Mouse (Mus musculus): ENCODE measurements at regions not wholly inside any gene's neighbourhood (a gene's known extent, or its start where the extent isn't known, plus 50 kb on each side); places are given as distances from the start of the nearest gene placed in this dataset.
"Not testable (repeated sequence)": the region's sequence is repeated elsewhere in the genome, so short reads cannot be mapped to it uniquely, and the experiment has no call there.

DNA sequence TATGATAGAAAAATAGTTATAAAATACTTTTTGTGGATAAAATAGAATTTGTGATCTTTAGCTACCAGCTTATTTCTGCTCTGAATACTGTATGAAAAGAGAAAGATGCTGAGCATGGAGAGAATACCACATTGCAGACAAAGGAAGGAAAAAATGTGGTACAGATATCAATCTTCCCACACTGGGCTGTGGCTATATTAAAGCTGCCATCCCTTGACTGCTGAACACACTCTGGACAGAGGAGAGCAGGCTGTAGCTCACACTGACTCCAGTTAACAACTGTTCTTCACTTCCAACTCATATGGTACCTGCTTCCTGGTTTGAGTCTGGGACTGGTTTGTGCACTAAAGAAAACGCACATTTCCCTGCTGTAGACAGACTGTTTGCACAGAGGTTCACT is 76.7 kb upstream of the Try4 start:
- DNase-seq, result no peak

- no peak for DNase-seq
These were observed 83.7 kb upstream of the Try4 start for GRCm38 (mm10) chr6:41218415-41218814.

DNA sequence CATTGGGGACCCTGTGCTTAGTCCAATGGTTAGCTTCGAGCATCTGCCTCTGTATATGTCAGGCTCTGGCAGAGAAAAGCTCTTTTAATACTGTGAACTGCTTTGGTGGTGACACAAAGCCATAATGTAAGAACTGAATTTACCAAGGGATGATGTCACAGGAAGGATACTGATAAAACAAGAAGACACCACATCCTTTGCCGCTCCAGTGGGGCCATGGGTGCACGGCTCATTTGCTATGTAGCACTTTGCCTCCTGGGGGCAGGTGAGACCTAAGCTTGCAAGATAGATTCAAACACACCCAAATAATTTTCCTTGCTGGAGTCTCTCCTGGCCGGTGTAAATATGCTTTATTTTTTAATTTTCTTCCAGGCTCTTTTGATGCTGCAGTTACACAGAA is 86.2 kb upstream of the Try4 start:
- DNase-seq, result no peak

DNA sequence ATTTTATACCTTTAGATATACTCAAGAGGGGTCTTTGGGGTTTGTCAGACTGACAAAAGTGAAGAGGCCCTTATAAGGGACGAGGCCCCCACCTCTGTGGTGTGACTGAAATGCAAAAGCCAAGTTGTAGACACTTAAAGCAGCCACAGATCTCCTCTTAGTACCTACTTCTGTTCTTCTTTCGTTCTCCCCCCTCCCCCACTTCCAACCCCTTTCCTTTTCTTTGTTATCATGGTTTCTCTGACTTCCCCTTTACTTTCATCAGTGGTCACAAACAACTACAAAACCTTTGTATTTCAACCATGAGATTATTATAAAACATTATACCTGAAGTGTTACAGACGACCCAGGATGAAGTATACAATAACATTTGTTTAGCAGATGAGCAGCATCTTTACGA is 96.2 kb upstream of the Try4 start:
- DNase-seq, result no peak

DNA sequence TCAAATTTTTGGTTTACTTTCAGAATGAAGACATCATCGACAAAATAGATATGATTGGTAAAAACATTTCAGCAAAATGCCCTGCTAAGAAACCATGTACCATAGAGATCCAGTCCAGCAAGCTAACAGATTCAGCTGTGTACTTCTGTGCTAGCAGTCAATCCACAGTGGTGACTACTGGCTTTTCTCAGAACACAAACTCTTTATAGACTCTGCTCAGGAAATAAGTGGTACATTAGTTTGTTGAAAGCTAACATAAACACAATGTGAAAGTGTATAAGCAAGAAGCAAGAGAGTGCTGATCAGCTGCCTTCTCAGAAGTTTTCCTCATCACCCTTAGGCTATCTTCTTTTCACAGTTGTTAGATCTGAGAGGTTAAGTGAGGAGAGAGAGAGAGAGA is 99.2 kb upstream of the Try4 start:
- no peak for DNase-seq

GRCm38 (mm10) chr6:41202302-41202701 is 99.8 kb upstream of the Try4 start:
- no peak for DNase-seq

GRCm38 (mm10) chr6:41194464-41194863 is 107.6 kb upstream of the Try4 start:
- no peak for DNase-seq

DNA sequence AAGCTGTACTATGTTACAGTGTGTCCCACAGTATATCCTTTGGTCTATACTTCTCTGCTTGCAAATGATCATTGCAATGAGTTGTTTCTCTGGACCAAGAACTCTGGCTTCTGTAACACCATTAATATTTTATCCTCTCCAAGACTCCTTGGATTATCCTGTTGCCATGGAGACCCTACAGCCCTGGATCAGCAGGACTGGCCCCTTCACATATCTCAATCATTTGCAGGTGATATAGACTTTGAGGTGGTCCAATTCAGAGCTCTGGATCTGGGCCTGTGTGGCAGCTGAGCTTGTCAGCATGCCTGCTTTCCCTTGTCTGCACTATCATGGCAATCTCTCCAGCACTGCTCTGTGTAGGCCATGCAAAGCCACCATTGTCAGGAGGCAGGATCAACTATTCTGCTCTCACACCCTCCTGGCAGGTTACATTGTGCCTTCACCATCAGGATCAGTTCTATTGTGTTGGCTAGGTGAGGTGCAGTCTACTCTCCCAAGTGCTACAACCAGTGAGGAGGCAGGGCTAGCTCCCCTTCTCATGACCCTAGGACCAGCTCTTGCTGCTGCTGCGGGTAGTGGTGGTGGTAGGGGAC is 110.2 kb upstream of the Try4 start:
- no peak for DNase-seq

GRCm38 (mm10) chr6:41188910-41189309 is 113.2 kb upstream of the Try4 start:
- DNase-seq, result no peak

DNA sequence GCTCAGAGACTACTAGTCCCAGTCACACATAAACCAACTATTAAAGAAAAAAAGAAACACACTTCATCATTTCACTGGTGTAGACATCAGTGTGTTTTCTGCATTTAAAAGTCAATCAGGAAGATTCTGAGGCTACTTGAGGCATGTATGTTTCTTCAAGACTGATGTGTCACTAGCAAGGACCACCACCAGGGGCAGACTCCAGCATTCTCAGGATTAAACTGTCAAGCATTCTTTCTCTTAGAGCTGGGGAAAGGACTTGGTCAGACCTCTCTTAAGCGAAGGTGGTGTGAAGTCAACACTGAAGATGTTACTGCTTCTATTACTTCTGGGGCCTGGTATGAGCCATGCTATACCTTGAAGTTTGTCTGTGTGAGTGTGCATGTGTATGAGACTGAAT is 114.1 kb upstream of the Try4 start:
- no peak for DNase-seq

- no peak for DNase-seq
These were observed 123.2 kb upstream of the Try4 start for GRCm38 (mm10) chr6:41178896-41179295.

- no peak for DNase-seq
These were observed 124.0 kb upstream of the Try4 start for GRCm38 (mm10) chr6:41178019-41178418.

- no peak for DNase-seq
These were observed 124.9 kb upstream of the Try4 start for GRCm38 (mm10) chr6:41177152-41177551.

DNA sequence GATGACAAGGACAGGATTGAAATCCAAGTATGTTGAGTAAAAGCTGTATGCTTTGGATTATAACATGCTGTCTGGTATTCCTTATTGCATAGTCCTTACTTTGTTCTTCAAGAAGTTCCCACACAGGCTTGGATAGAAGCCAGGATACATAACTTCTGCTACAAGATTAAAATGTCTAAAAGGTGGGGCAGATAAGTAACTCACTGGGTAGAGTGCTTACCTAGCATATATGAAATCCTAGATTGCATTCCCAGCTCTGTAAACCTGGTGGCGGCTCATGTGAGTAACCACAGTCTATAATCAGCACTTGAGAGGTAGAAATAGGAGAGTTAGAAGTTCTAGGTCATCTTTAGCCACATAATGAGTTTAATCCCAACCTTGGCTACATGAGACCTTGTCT is 126.0 kb upstream of the Try4 start:
- no peak for DNase-seq

- DNase-seq, result no peak
These were observed 128.2 kb upstream of the 2210010C04Rik start for GRCm38 (mm10) chr6:41163491-41163890.

- no peak for DNase-seq
These were observed 126.4 kb upstream of the 2210010C04Rik start for GRCm38 (mm10) chr6:41161693-41162092.

DNA sequence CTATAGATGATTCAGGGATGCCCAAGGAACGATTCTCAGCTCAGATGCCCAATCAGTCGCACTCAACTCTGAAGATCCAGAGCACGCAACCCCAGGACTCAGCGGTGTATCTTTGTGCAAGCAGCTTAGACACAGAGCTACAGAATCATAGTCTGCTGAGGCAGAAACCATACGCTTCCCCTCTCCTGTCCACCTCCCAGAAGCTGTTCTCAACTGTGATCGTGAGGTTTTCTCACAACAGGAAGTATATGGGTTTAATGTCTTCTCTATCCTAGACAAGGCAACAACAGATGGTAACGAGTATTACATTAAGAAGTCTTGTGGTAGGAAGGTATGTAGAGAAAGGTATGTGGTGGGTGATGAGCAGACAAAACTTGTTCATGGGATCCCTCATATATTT is 116.8 kb upstream of the 2210010C04Rik start:
- no peak for DNase-seq

- DNase-seq, result no peak
These were observed 116.2 kb upstream of the 2210010C04Rik start for GRCm38 (mm10) chr6:41151542-41151941.

DNA sequence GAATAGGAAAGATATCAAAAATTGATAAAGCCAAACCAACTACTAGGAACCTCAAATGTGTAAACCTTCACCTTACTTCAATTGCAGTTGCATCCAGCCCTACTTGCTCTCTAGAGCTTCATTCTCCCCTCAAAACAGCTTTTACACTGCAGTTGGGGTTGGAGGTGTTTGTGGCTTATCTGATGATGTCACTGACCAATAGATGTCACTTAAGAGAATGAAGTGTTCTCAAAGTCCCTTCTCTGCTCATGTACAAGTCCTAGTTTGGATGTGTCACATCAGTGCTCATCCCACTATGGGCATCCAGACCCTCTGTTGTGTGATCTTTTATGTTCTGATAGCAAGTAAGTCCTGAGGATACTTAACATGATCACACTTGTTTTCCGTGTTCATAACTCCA is 105.6 kb upstream of the 2210010C04Rik start:
- DNase-seq, result no peak

DNA sequence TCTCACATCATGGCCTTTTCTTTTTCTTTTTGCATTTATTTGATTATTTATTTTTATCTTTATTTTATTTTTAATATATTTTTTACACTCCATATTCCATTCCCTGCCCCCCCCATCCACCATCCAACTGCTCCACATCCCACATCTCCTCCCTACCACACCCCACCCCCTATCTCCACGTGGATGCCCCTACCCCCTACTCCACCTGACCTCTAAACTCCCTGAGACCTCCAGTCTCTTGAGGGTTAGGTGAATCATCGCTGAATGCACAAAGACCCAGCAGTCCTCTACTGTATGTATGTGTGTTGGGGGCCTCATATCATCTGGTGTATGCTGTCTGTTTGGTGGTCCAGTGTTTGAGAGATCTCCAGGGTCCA is 102.1 kb upstream of the 2210010C04Rik start:
- DNase-seq, result not testable (repeated sequence)

- peak; percentile 57 for DNase-seq
These were observed 101.5 kb upstream of the 2210010C04Rik start for GRCm38 (mm10) chr6:41136717-41137400.

GRCm38 (mm10) chr6:41135160-41135559 is 99.9 kb upstream of the 2210010C04Rik start:
- DNase-seq, result no peak

DNA sequence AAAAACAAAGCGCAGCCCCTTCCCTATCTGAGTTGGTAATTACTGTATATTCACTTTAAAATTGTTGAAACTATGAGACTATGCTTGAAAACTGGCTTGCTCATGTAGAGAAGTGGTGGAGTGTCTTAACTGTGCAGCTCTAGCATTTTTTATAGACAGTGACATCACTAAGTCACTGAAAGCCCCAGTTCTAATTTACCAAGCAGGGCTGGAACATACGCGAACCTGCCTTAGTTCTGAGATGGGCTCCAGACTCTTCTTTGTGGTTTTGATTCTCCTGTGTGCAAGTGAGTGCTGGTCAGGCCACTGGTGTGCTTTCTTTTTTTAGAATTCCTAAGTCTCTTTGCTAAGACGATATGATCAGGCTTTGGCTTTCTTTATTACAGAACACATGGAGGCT is 94.6 kb upstream of the 2210010C04Rik start:
- DNase-seq, result no peak

DNA sequence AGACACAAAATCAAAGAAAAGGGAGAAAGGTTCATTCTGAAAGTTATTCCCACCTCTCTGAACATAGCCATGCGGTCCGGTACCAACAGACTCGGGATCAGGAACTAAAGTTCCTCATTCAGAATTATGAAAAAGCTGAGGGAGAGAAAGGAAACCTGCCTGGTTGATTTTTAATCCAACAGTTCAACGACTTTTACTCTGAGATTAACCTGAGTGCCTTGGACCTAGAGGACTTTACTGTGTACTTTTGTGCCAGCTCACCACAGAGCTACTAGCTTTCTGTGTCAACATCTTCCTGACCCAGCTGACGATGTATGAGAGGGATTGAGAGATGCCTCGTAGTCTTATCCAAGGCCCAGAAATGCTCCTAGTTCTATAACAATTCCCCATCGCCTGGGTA is 92.5 kb upstream of the 2210010C04Rik start:
- no peak for DNase-seq

DNA sequence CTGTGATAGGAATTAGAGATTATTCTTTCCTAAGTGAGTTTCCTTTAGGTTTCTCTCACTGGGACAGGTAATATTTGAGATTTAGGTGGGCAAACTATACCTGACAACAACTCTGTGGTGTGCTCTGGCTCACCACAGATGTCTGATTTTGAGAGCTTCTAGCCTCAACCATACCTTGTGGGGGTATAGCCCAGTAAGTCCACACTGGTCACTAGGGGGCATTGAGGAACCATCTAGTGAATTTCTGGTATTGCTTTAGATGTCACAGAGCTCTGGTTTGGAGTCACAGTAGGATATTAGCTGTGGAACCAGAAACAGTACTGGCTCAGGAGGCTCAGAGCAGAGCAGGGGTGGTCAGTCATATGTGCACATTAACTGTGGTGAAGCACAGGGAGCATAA is 91.5 kb upstream of the 2210010C04Rik start:
- DNase-seq, result no peak
